Mouse (Mus musculus): ENCODE measurements around the gene Nucb2. TPM values are rescaled to one million over a fixed set of nuclear protein-coding genes. Genes with fewer than 3 reads are reported as not detected.

The Nucb2 gene
- total RNA-seq (2014; rRNA removed) (14.5 and 43.2 TPM in 2 replicates), polyA plus RNA-seq (2015; fragmentation: Nextera tagmentation; extraction: Ambion mirVana) (43.3 and 50.4 TPM in 2 replicates)

DNA sequence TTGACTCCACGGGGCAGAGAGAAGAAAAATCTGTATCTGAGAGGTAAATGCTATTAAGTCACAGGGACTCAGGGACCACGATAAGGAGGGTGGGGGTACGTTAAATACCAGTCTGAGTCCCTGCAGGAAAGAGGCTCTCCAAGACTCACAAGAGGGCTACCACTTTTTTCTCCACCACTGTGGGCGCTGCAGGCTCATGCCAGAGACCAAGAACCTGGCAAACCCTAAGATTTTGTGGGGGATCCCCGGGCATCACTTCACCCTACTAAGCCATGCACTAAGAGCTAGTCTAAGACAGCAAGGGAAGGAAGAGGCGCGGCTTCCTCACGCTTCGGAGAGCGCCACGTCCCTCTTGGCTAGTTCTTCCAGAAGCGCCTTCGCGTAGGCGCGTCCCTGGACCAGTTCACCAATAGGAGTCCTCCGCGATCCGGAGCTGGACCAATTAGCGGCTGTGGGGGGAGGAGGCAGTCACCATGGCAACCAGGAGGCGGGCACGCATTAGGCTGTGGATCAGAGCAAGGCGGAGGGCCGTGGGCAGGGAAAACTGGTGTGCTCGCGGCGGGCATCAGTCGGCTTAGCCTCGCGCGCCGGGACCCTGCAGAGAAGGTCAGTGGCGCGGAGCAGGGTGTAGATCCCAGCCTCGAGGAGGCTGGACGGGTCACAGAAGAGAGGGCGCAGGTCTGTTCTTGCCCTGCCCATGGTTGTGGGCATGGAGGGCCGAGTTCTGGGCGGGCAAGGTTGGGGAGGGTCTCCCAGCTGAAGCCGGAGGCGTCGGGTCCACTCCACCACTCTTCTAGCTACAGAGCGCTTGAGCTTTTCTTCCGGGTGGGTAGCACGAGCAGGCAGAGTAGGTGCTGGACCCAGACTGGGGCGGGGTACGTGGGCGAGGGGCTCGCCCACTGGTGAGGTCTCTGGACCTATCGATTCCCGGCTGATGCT lies at the start of gene Nucb2:
TSS of gene Nucb2 (plus strand) at position 491 of the 939 bp plus-strand sequence.
- Histone ChIP-seq H3K9ac (replicated peaks; ENCODE audit: low read length, poor library complexity, severe bottlenecking) (peak within 1 kb of the TSS; percentile 86), H3K4me1 (ENCODE audit: insufficient read depth, low read length) (no peaks in the 10 kb centered on the region), H3K27ac (ENCODE audit: low read depth, low read length) (peak within 1 kb of the TSS; percentile 82), H3K27me3 (ENCODE audit: insufficient read depth, low read length) (no peaks in the 10 kb centered on the region), H3K4me3 (ENCODE audit: low read depth, low read length) (peak within 1 kb of the TSS; percentile 84), H3K9me3 (ENCODE audit: low read length) (no peaks in the 10 kb centered on the region), H3K36me3 (ENCODE audit: insufficient read depth, low read length) (no peaks in the 10 kb centered on the region), H3K4me2 (ENCODE audit: low read depth, low read length, poor library complexity, severe bottlenecking) (peak within 1 kb of the TSS; percentile 79)
- peak; percentile 100 for ATAC-seq (ENCODE audit: low FRiP score)
- peak; percentile 63 for TF ChIP-seq CTCF (IDR thresholded peaks at IDR 0.05)
- peak; percentile 99 for DNase-seq (ENCODE audit: low spot score)
- WGBS: under 1% methylated on average over 51 of the region's 51 CpGs

GRCm38 (mm10) chr7:116456964-116457363 lies 47.2 kb upstream of the Nucb2 start:
- Histone ChIP-seq H3K27ac (ENCODE audit: low read depth, low read length) (no peak overlapping the region), H3K4me1 (ENCODE audit: insufficient read depth, low read length) (no peaks in the 10 kb centered on the region), H3K4me2 (ENCODE audit: low read depth, low read length, poor library complexity, severe bottlenecking) (no peak overlapping the region), H3K27me3 (ENCODE audit: insufficient read depth, low read length) (no peaks in the 10 kb centered on the region), H3K36me3 (ENCODE audit: insufficient read depth, low read length) (no peaks in the 10 kb centered on the region), H3K4me3 (ENCODE audit: low read depth, low read length) (no peak overlapping the region), H3K9me3 (ENCODE audit: low read length) (no peaks in the 10 kb centered on the region), H3K9ac (replicated peaks; ENCODE audit: low read length, poor library complexity, severe bottlenecking) (no peak overlapping the region)
- ATAC-seq (ENCODE audit: low FRiP score) (no peak), DNase-seq (ENCODE audit: low spot score) (no peak)
- 85% methylated on average over 4 of the region's 4 CpGs for WGBS
- TF ChIP-seq CTCF (IDR thresholded peaks at IDR 0.05): no peak

GRCm38 (mm10) chr7:116457391-116457790 lies 46.8 kb upstream of the Nucb2 start:
- Histone ChIP-seq H3K4me1 (ENCODE audit: insufficient read depth, low read length) (no peaks in the 10 kb centered on the region), H3K27me3 (ENCODE audit: insufficient read depth, low read length) (no peaks in the 10 kb centered on the region), H3K36me3 (ENCODE audit: insufficient read depth, low read length) (no peaks in the 10 kb centered on the region), H3K4me3 (ENCODE audit: low read depth, low read length) (no peak overlapping the region), H3K4me2 (ENCODE audit: low read depth, low read length, poor library complexity, severe bottlenecking) (no peak overlapping the region), H3K9ac (replicated peaks; ENCODE audit: low read length, poor library complexity, severe bottlenecking) (no peak overlapping the region), H3K27ac (ENCODE audit: low read depth, low read length) (no peak overlapping the region), H3K9me3 (ENCODE audit: low read length) (no peaks in the 10 kb centered on the region)
- DNase-seq (ENCODE audit: low spot score): no peak
- WGBS: 87% methylated on average over 6 of the region's 6 CpGs
- no peak for TF ChIP-seq CTCF (IDR thresholded peaks at IDR 0.05)
- ATAC-seq (ENCODE audit: low FRiP score): no peak

- no peaks in the 10 kb centered on the region for H3K4me1 ChIP-seq (ENCODE audit: insufficient read depth, low read length)
- H3K9ac ChIP-seq (replicated peaks; ENCODE audit: low read length, poor library complexity, severe bottlenecking): no peak overlapping the region
- DNase-seq (ENCODE audit: low spot score) (peak; percentile 60), ATAC-seq (ENCODE audit: low FRiP score) (no peak)
- H3K27me3 ChIP-seq (ENCODE audit: insufficient read depth, low read length): no peaks in the 10 kb centered on the region
- H3K27ac ChIP-seq (ENCODE audit: low read depth, low read length): no peak overlapping the region
- WGBS: 39% methylated on average over 3 of the region's 3 CpGs
- no peak overlapping the region for H3K4me2 ChIP-seq (ENCODE audit: low read depth, low read length, poor library complexity, severe bottlenecking)
- TF ChIP-seq CTCF (IDR thresholded peaks at IDR 0.05): peak; percentile 81
- H3K9me3 ChIP-seq (ENCODE audit: low read length): no peaks in the 10 kb centered on the region
- H3K4me3 ChIP-seq (ENCODE audit: low read depth, low read length): no peak overlapping the region
- no peaks in the 10 kb centered on the region for H3K36me3 ChIP-seq (ENCODE audit: insufficient read depth, low read length)
These were observed 45.2 kb upstream of the Nucb2 start for GRCm38 (mm10) chr7:116458985-116459441.

- Histone ChIP-seq H3K4me1 (ENCODE audit: insufficient read depth, low read length) (no peaks in the 10 kb centered on the region), H3K36me3 (ENCODE audit: insufficient read depth, low read length) (no peaks in the 10 kb centered on the region), H3K27me3 (ENCODE audit: insufficient read depth, low read length) (no peaks in the 10 kb centered on the region), H3K9me3 (ENCODE audit: low read length) (no peaks in the 10 kb centered on the region), H3K4me3 (ENCODE audit: low read depth, low read length) (no peak overlapping the region), H3K4me2 (ENCODE audit: low read depth, low read length, poor library complexity, severe bottlenecking) (no peak overlapping the region), H3K27ac (ENCODE audit: low read depth, low read length) (no peak overlapping the region), H3K9ac (replicated peaks; ENCODE audit: low read length, poor library complexity, severe bottlenecking) (no peak overlapping the region)
- no peak for DNase-seq (ENCODE audit: low spot score)
- WGBS: 63% methylated on average over 8 of the region's 8 CpGs
- no peak for ATAC-seq (ENCODE audit: low FRiP score)
- no peak for TF ChIP-seq CTCF (IDR thresholded peaks at IDR 0.05)
These were observed 42.1 kb upstream of the Nucb2 start for GRCm38 (mm10) chr7:116462114-116462513.

DNA sequence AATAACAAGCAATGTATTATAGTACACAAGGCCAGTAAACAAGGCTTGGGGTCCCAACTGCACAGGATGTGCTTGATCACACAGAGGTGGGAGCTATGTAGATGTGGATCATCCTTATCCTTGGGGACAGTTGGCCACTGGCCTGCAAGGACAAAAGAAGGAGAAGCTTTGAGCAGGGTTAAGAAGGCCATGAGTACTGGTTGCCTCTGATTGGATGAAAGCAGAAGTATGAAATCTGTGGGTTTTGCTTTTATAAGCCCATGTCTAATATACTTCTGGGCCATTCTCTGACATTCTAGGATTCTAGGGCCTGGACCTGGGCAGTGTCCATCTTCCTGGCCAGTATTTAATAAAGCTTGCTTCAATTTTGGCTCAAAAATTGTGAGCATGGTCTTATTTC lies 28.3 kb upstream of the Nucb2 start:
- Histone ChIP-seq H3K4me2 (ENCODE audit: low read depth, low read length, poor library complexity, severe bottlenecking) (no peak overlapping the region), H3K27ac (ENCODE audit: low read depth, low read length) (no peak overlapping the region), H3K4me3 (ENCODE audit: low read depth, low read length) (no peak overlapping the region), H3K36me3 (ENCODE audit: insufficient read depth, low read length) (no peaks in the 10 kb centered on the region), H3K4me1 (ENCODE audit: insufficient read depth, low read length) (no peaks in the 10 kb centered on the region), H3K9me3 (ENCODE audit: low read length) (no peaks in the 10 kb centered on the region), H3K27me3 (ENCODE audit: insufficient read depth, low read length) (no peaks in the 10 kb centered on the region), H3K9ac (replicated peaks; ENCODE audit: low read length, poor library complexity, severe bottlenecking) (no peak overlapping the region)
- no peak for TF ChIP-seq CTCF (IDR thresholded peaks at IDR 0.05)
- no peak for ATAC-seq (ENCODE audit: low FRiP score)
- DNase-seq (ENCODE audit: low spot score): no peak

Data from midbrain, postnatal 0 days (tissue).